ENCODE assay signal across 21 mouse cellular contexts in genomic region chr16:9947430-9947829, GRCm38 (mm10). TPM values are rescaled to one million over a fixed set of nuclear protein-coding genes. Genes with fewer than 3 reads are reported as not detected.
DNase-seq lines count a peak whose midpoint lies in the region; TF ChIP-seq lines count a peak whose summit lies in the region.
"Had no signal": no experiment of that assay in that cellular context is flagged by ENCODE, and none has a peak within 500 bp of the region (broad histone marks: within the 10 kb centered on the region; RNA-seq: fewer than 3 reads in every experiment).

No protein-coding gene starts in this region.

- H3K4me1 ChIP-seq in cortical plate, adult 2 months (ENCODE audit: control insufficient read depth, insufficient read depth, low read length): peaks cover 18% of the 10 kb centered on the region
- H3K4me1 ChIP-seq: embryonic facial prominence, embryonic 10.5 days; embryonic facial prominence, embryonic 12.5 days; forebrain, embryonic 13.5 days; forebrain, embryonic 15.5 days had no signal

- DNase-seq in heart, adult 11 months: peak; percentile 30
- no peak for DNase-seq in heart, postnatal 10 days
- DNase-seq in brain, adult 2 months (ENCODE audit: low read depth, low spot score): peak; percentile 71
- no peak for DNase-seq in left cerebral cortex, adult 8-10 months (ENCODE audit: low spot score in 2 of 2)
- DNase-seq: adrenal gland, adult 2 months; adrenal gland, postnatal 10 days; adrenal gland, postnatal 25 days; cerebellum, adult 11 months; cerebellum, adult 18-20 months; cerebellum, adult 8-10 months; cerebellum, adult 9-11 months; cerebellum, postnatal 14 days; cerebellum, postnatal 36 days; forebrain, postnatal 0 days had no signal

- 0 out of 2 replicates have a peak overlapping the region, but pooled peaks have one; percentile 52 for H3K27ac ChIP-seq in cortical plate, adult 2 months (ENCODE audit: insufficient read depth, low read length)
- H3K27ac ChIP-seq: embryonic facial prominence, embryonic 10.5 days; embryonic facial prominence, embryonic 12.5 days; forebrain, embryonic 13.5 days; forebrain, embryonic 15.5 days had no signal

- no peak for TF ChIP-seq POLR2A in cortical plate, adult 2 months (IDR thresholded peaks at IDR 0.05; ENCODE audit: extremely low read depth, insufficient read depth, low read length)

- no peak for TF ChIP-seq CTCF in cortical plate, adult 2 months (IDR thresholded peaks at IDR 0.05; ENCODE audit: extremely low read depth, insufficient read depth, low read length)

- no peak overlapping the region for H3K4me3 ChIP-seq in cortical plate, adult 2 months (ENCODE audit: insufficient read depth, low read length)
- H3K4me3 ChIP-seq: embryonic facial prominence, embryonic 10.5 days; embryonic facial prominence, embryonic 12.5 days; forebrain, embryonic 13.5 days; forebrain, embryonic 15.5 days had no signal

- intact Hi-C loops in heart, postnatal 10 days (cut with DNase I): no loop called here

RNA-seq across cellular contexts. Expression of gene Grin2a, which starts 47.9 kb away (rescaled TPM):
- under 1 TPM; 0.12 to 0.17 TPM for total RNA-seq in heart, postnatal 10 days (2021)
- polyA plus RNA-seq in cortical plate, adult 2 months (2012; rRNA removed): 39.1 and 43.5 TPM in 2 replicates
- 100 to 1,000 TPM; 163 to 249 (median 201) TPM for total RNA-seq in left cerebral cortex, adult 8-10 months (2022)
- total RNA-seq: common myeloid progenitor, adult 5-6 weeks; MEL had no signal

Comparison
In these comparisons a context has a peak if more than half of its experiments do, and no peak if none do; other contexts are left out.
1. DNase-seq: peak in heart, adult 11 months (single experiment) and brain, adult 2 months (single experiment); none in heart, postnatal 10 days (0 of 2) and left cerebral cortex, adult 8-10 months (0 of 2).
2. RNA of gene Grin2a, which starts 47.9 kb away (total RNA-seq): 163 to 249 TPM in left cerebral cortex, adult 8-10 months; 0.12 to 0.17 TPM in heart, postnatal 10 days; every median in the first group is over 100 times any median in the second.